Mouse (Mus musculus) ES-E14 (cell line): Measurements from ENCODE around the gene Zmynd12. TPM values are rescaled to one million over a fixed set of nuclear protein-coding genes. Genes with fewer than 3 reads are reported as not detected.
A peak's percentile ranks its signal among the peaks of the same experiment; 100 is the strongest.

Experiments used
- DNase-seq: peaks from one replicate; pipeline ENCODE4 v3.0.0-alpha.2; 2013; ENCODE audit warnings: low read depth, low spot score
- H3K27ac ChIP-seq: 2 replicates; pipeline ENCODE4 v1.5.1; 2012; ENCODE audit warnings: low read depth, mild to moderate bottlenecking, low read length, moderate library complexity, mixed read lengths; ENCODE audit not compliant: poor library complexity, insufficient read depth, severe bottlenecking
- H3K36me3 ChIP-seq: 2 replicates; pipeline ENCODE4 v1.6.1; 2012; ENCODE audit warnings: mild to moderate bottlenecking, low read length, moderate library complexity, mixed read lengths; ENCODE audit not compliant: control insufficient read depth, poor library complexity, insufficient read depth, severe bottlenecking
- H3K4me1 ChIP-seq, 2 experiments: fragments of 150-350 bp in 1 of 2; sonication (generic) in 1 of 2; 2 replicates each; pipeline ENCODE4 v1.6.1; 2012; ENCODE audit warnings: low read length in 2 of 2, mild to moderate bottlenecking in 1 of 2, mixed read lengths in 1 of 2; ENCODE audit not compliant: control insufficient read depth in 2 of 2, insufficient read depth in 2 of 2, poor library complexity in 1 of 2
- H3K4me3 ChIP-seq, 2 experiments: fragments of 150-350 bp in 1 of 2; sonication (generic) in 1 of 2; 2 replicates each; pipeline ENCODE4 v1.5.1; 2012; ENCODE audit warnings: low read length in 2 of 2, low read depth in 1 of 2, mild to moderate bottlenecking in 1 of 2, mixed read lengths in 1 of 2; ENCODE audit not compliant: insufficient read depth in 1 of 2, poor library complexity in 1 of 2, severe bottlenecking in 1 of 2
- H3K9ac ChIP-seq: 2 replicates; pipeline ENCODE4 v1.6.1; 2012; ENCODE audit warnings: low read depth, mild to moderate bottlenecking, low read length, mixed read lengths; ENCODE audit not compliant: poor library complexity, insufficient read depth, severe bottlenecking
- H3K9me3 ChIP-seq: fragments of 150-350 bp; sonication (generic); 2 replicates; pipeline ENCODE4 v1.6.1; 2012; ENCODE audit warnings: low read depth, mild to moderate bottlenecking, low read length; ENCODE audit not compliant: control insufficient read depth, insufficient read depth
- CHD2 ChIP-seq: IDR thresholded peaks from 2 replicates; pipeline ENCODE4 v1.6.1; 2014; ENCODE audit warnings: mild to moderate bottlenecking, low read depth, low read length, inconsistent platforms
- HCFC1 ChIP-seq: IDR thresholded peaks from 2 replicates; pipeline ENCODE4 v1.6.1; 2012; ENCODE audit warnings: low read length, inconsistent platforms, borderline replicate concordance; ENCODE audit not compliant: insufficient read depth
- MAFK ChIP-seq: IDR thresholded peaks from 2 replicates; pipeline ENCODE4 v1.6.1; 2014; ENCODE audit warnings: mild to moderate bottlenecking, low read depth, low read length, inconsistent platforms; ENCODE audit not compliant: insufficient read depth
- ZC3H11A ChIP-seq: IDR thresholded peaks from 2 replicates; pipeline ENCODE4 v1.6.1; 2012; ENCODE audit warnings: low read depth, mild to moderate bottlenecking, inconsistent platforms, low read length, borderline replicate concordance
- ZNF384 ChIP-seq: IDR thresholded peaks from 2 replicates; pipeline ENCODE4 v1.6.1; 2012; ENCODE audit warnings: low read depth, low read length, inconsistent platforms
- in situ Hi-C, 2 experiments: fragments of 600-800 bp; cut with MboI; formaldehyde crosslinking; loops; one replicate each; pipeline ENCODE4 v1.15.1; 2025; ENCODE audit warnings: low sequenced_read_pairs in 2 of 2, inconsistent platforms in 1 of 2; ENCODE audit not compliant: unreplicated experiment in 2 of 2
- total RNA-seq: library from RNA; depleted of rRNA; stranded (reverse); fragments of 300-350 nt; gene quantifications from 2 replicates; pipeline ENCODE4 v1.2.3, GENCODE M21; 2012

Gene Zmynd12
- total RNA-seq, 1 experiment, result not detected

GRCm38 (mm10) chr4:119492291-119492932 lies 69.8 kb downstream of the Zmynd12 start, which contains the start of gene Rimkla:
TSS of gene Rimkla (minus strand) at chr4:119492628.
- Histone ChIP-seq H3K36me3 (no peaks in the 10 kb centered on the region), H3K27ac (no peak within 1 kb of the TSS)
- DNase-seq, result no peak

GRCm38 (mm10) chr4:119492933-119493327 lies 70.3 kb downstream of the Zmynd12 start:
- DNase-seq, result no peak
- in situ Hi-C loops, result no loop called here
- Histone ChIP-seq H3K4me1 (no peaks in the 10 kb centered on the region; a peak in 1 of 4 replicates), H3K27ac (no peak overlapping the region), H3K9ac (no peak overlapping the region), H3K36me3 (no peaks in the 10 kb centered on the region), H3K9me3 (no peaks in the 10 kb centered on the region), H3K4me3 (peak overlapping the region; percentile 72)
- TF ChIP-seq ZC3H11A, result no peak
- no peak for TF ChIP-seq CHD2
- no peak for TF ChIP-seq ZNF384
- TF ChIP-seq MAFK, result no peak
- no peak for TF ChIP-seq HCFC1

More at GRCm38 (mm10) chr4:119492291-119492932, 69.8 kb downstream of the Zmynd12 start, which contains the start of gene Rimkla:
- Histone ChIP-seq H3K9me3 (no peaks in the 10 kb centered on the region), H3K4me3 (peak within 1 kb of the TSS; percentile 72), H3K9ac (peak within 1 kb of the TSS; percentile 71), H3K4me1 (no peaks in the 10 kb centered on the region; a peak in 1 of 4 replicates)
- in situ Hi-C loops, result no loop called here
- TF ChIP-seq ZC3H11A, result no peak
- no peak for TF ChIP-seq MAFK
- TF ChIP-seq HCFC1, result 0 out of 2 replicates have a peak, but pooled peaks have one; percentile 43
- TF ChIP-seq CHD2, result no peak
- no peak for TF ChIP-seq ZNF384

- peak; percentile 73 for DNase-seq
- in situ Hi-C loops, result no loop called here
Measured at GRCm38 (mm10) chr4:119498319-119498848, 75.8 kb downstream of the Zmynd12 start.

GRCm38 (mm10) chr4:119511591-119511990 lies 89.0 kb downstream of the Zmynd12 start:
- no peak for DNase-seq
- H3K36me3 ChIP-seq, result no peaks in the 10 kb centered on the region
- no peak overlapping the region for H3K4me3 ChIP-seq
- TF ChIP-seq HCFC1 (no peak), MAFK (no peak), CHD2 (no peak), ZC3H11A (no peak), ZNF384 (no peak)
- in situ Hi-C loops, result no loop called here
- no peaks in the 10 kb centered on the region for H3K9me3 ChIP-seq
- peaks cover 0 to 13% of the 10 kb centered on the region in 2 experiments; a peak in 1 of 4 replicates for H3K4me1 ChIP-seq
- H3K9ac ChIP-seq, result no peak overlapping the region
- no peak overlapping the region for H3K27ac ChIP-seq

More at GRCm38 (mm10) chr4:119498319-119498848, 75.8 kb downstream of the Zmynd12 start:
- Histone ChIP-seq H3K9me3 (no peaks in the 10 kb centered on the region), H3K27ac (no peak overlapping the region), H3K36me3 (no peaks in the 10 kb centered on the region), H3K4me3 (no peak overlapping the region), H3K4me1 (peaks cover 0 to 6% of the 10 kb centered on the region in 2 experiments; a peak in 2 of 4 replicates), H3K9ac (no peak overlapping the region)
- TF ChIP-seq ZNF384, result no peak
- TF ChIP-seq MAFK, result peak; percentile 93
